Mouse (Mus musculus): ENCODE measurements around the gene Ubtfl1.
"Not testable (repeated sequence)": the region's sequence is repeated elsewhere in the genome, so short reads cannot be mapped to it uniquely, and the experiment has no call there.

Gene Ubtfl1

GRCm38 (mm10) chr9:18404118-18404517, at the start of gene Ubtfl1:
Ubtfl1 (plus strand) TSS chr9:18404418.
- DNase-seq: no peak

- not testable (repeated sequence) for DNase-seq
These were observed 31.2 kb upstream of the Ubtfl1 start for GRCm38 (mm10) chr9:18373026-18373425.

- peak; percentile 2 for DNase-seq
These were observed 18.4 kb upstream of the Ubtfl1 start for GRCm38 (mm10) chr9:18385782-18386181.

- DNase-seq: no peak
These were observed 4.6 kb upstream of the Ubtfl1 start for GRCm38 (mm10) chr9:18399629-18400028.

- DNase-seq: not testable (repeated sequence)
These were observed 1.3 kb upstream of the Ubtfl1 start, which contains the start of gene Naalad2 for GRCm38 (mm10) chr9:18402895-18403294. Naalad2 (minus strand) TSS chr9:18402995.

- not testable (repeated sequence) for DNase-seq
These were observed 8.2 kb downstream of the Ubtfl1 start for GRCm38 (mm10) chr9:18412371-18412770.

GRCm38 (mm10) chr9:18430354-18430753, 26.1 kb downstream of the Ubtfl1 start, which contains the start of gene Mbd3l2:
Mbd3l2 (plus strand) TSS chr9:18430654.
- DNase-seq: no peak

GRCm38 (mm10) chr9:18431687-18432086, 27.5 kb downstream of the Ubtfl1 start:
- DNase-seq: no peak

GRCm38 (mm10) chr9:18456520-18456919, 52.3 kb downstream of the Ubtfl1 start:
- no peak for DNase-seq

Data from kidney, adult 11 months (tissue).